Mouse (Mus musculus) C2C12 (cell line): Measurements from ENCODE around the gene A530016L24Rik. TPM values are rescaled to one million over a fixed set of nuclear protein-coding genes. Genes with fewer than 3 reads are reported as not detected.

Experiments
- H3K27me3 ChIP-seq: one replicate; pipeline ENCODE4 v1.6.1; 2011; ENCODE audit not compliant: control insufficient read depth, insufficient read depth, insufficient read length
- H3K36me3 ChIP-seq: one replicate; pipeline ENCODE4 v1.6.1; 2011; ENCODE audit not compliant: control insufficient read depth, insufficient read depth
- H3K4me3 ChIP-seq: one replicate; pipeline ENCODE4 v1.5.1; 2011; ENCODE audit warnings: mild to moderate bottlenecking, control low read depth; ENCODE audit not compliant: poor library complexity, insufficient read depth, severe bottlenecking
- H3K79me2 ChIP-seq: one replicate; pipeline ENCODE4 v1.6.1; 2011; ENCODE audit not compliant: control insufficient read depth, insufficient read depth
- H3K79me3 ChIP-seq: one replicate; pipeline ENCODE4 v1.6.1; 2011; ENCODE audit warnings: low read depth, control low read depth
- H3ac ChIP-seq: one replicate; pipeline ENCODE3; 2011; ENCODE audit warnings: low read depth; ENCODE audit not compliant: control insufficient read depth, insufficient read length
- CEBPB ChIP-seq: IDR thresholded peaks from one replicate; pipeline ENCODE4 v1.6.1; 2011; ENCODE audit warnings: low read depth, mild to moderate bottlenecking, control low read depth, moderate library complexity
- CTCF ChIP-seq: IDR thresholded peaks from one replicate; pipeline ENCODE4 v1.5.1; 2011; ENCODE audit not compliant: control insufficient read depth, insufficient read depth, insufficient read length
- FOSL1 ChIP-seq: IDR thresholded peaks from one replicate; pipeline ENCODE4 v1.8.0; 2011; ENCODE audit warnings: mild to moderate bottlenecking, low read length; ENCODE audit not compliant: poor library complexity, insufficient read depth, severe bottlenecking
- MAX ChIP-seq: IDR thresholded peaks from one replicate; pipeline ENCODE4 v1.6.1; 2011; ENCODE audit warnings: mild to moderate bottlenecking, control low read depth
- MYOD1 ChIP-seq: IDR thresholded peaks from one replicate; pipeline ENCODE4 v1.6.1; 2011; ENCODE audit warnings: low read depth; ENCODE audit not compliant: control insufficient read depth, insufficient read length
- MYOG ChIP-seq: IDR thresholded peaks from one replicate; pipeline ENCODE4 v1.6.1; 2011; ENCODE audit not compliant: control insufficient read depth, insufficient read length; ENCODE audit errors: extremely low read depth
- USF1 ChIP-seq: IDR thresholded peaks from one replicate; pipeline ENCODE4 v1.6.1; 2011; ENCODE audit warnings: low read depth, mild to moderate bottlenecking, control low read depth, moderate library complexity
- long read RNA-seq, 2 experiments: library from polyadenylated mRNA; unstranded; transcript quantifications; one replicate each; pipeline ENCODE4 v2.0.0; 2019 to 2020
- polyA plus RNA-seq: library from polyadenylated mRNA; unstranded; fragments of >200 nt; fragmentation: generic; extraction: Trizol; gene quantifications from one replicate; pipeline ENCODE4 v1.2.1, GENCODE M21; 2012; ENCODE audit warnings: missing spikeins

The A530016L24Rik gene
- 0.13 TPM for polyA plus RNA-seq
- long read RNA-seq, experiment 1, result 0 reads
- long read RNA-seq, experiment 2, result 0 reads

GRCm38 (mm10) chr12:112489134-112489533, at the start of gene A530016L24Rik:
Gene A530016L24Rik (plus strand): TSS chr12:112489448.
- no peaks in the 10 kb centered on the region for H3K36me3 ChIP-seq
- H3K27me3 ChIP-seq, result peaks cover 12% of the 10 kb centered on the region
- no peaks in the 10 kb centered on the region for H3K79me3 ChIP-seq
- H3K4me3 ChIP-seq, result no peak within 1 kb of the TSS
- TF ChIP-seq MYOD1 (no peak), CTCF (no peak)
- H3ac ChIP-seq, result no peak within 1 kb of the TSS
- no peaks in the 10 kb centered on the region for H3K79me2 ChIP-seq

- peaks cover 58% of the 10 kb centered on the region for H3K27me3 ChIP-seq
- no peaks in the 10 kb centered on the region for H3K79me3 ChIP-seq
- H3ac ChIP-seq, result no peak overlapping the region
- TF ChIP-seq CTCF, result no peak
- no peak for TF ChIP-seq MAX
- TF ChIP-seq MYOG, result no peak
- no peak for TF ChIP-seq MYOD1
- no peak for TF ChIP-seq USF1
- no peak for TF ChIP-seq CEBPB
- no peak for TF ChIP-seq FOSL1
- H3K79me2 ChIP-seq, result no peaks in the 10 kb centered on the region
- no peaks in the 10 kb centered on the region for H3K36me3 ChIP-seq
- no peak overlapping the region for H3K4me3 ChIP-seq
Observed at GRCm38 (mm10) chr12:112439993-112440392, 49.3 kb upstream of the A530016L24Rik start.

GRCm38 (mm10) chr12:112449144-112449827, 40.0 kb upstream of the A530016L24Rik start:
- Histone ChIP-seq H3ac (no peak overlapping the region), H3K79me3 (no peaks in the 10 kb centered on the region), H3K36me3 (no peaks in the 10 kb centered on the region), H3K79me2 (no peaks in the 10 kb centered on the region), H3K4me3 (no peak overlapping the region), H3K27me3 (peaks cover 51% of the 10 kb centered on the region)
- no peak for TF ChIP-seq MAX
- TF ChIP-seq MYOD1, result no peak
- TF ChIP-seq USF1, result no peak
- TF ChIP-seq FOSL1, result no peak
- TF ChIP-seq MYOG, result no peak
- no peak for TF ChIP-seq CTCF
- TF ChIP-seq CEBPB, result no peak

GRCm38 (mm10) chr12:112449828-112450180, 39.4 kb upstream of the A530016L24Rik start:
- no peak for TF ChIP-seq MAX
- TF ChIP-seq CTCF, result no peak
- TF ChIP-seq USF1, result no peak
- TF ChIP-seq CEBPB, result no peak
- no peak for TF ChIP-seq FOSL1
- TF ChIP-seq MYOG, result no peak
- no peak for TF ChIP-seq MYOD1
- Histone ChIP-seq H3K79me3 (no peaks in the 10 kb centered on the region), H3K4me3 (no peak overlapping the region), H3K27me3 (peaks cover 47% of the 10 kb centered on the region), H3K36me3 (no peaks in the 10 kb centered on the region), H3K79me2 (no peaks in the 10 kb centered on the region), H3ac (no peak overlapping the region)

GRCm38 (mm10) chr12:112450883-112451282, 38.4 kb upstream of the A530016L24Rik start:
- H3K4me3 ChIP-seq, result no peak overlapping the region
- H3ac ChIP-seq, result no peak overlapping the region
- no peaks in the 10 kb centered on the region for H3K36me3 ChIP-seq
- H3K27me3 ChIP-seq, result peaks cover 47% of the 10 kb centered on the region
- H3K79me2 ChIP-seq, result no peaks in the 10 kb centered on the region
- no peaks in the 10 kb centered on the region for H3K79me3 ChIP-seq
- TF ChIP-seq MYOG (no peak), MYOD1 (no peak), USF1 (no peak), MAX (no peak), CEBPB (no peak), FOSL1 (no peak), CTCF (no peak)
